Mouse (Mus musculus) small intestine, adult 2 months (tissue): ENCODE results near the gene Hs6st3. TPM values are rescaled to one million over a fixed set of nuclear protein-coding genes. Genes with fewer than 3 reads are reported as not detected.

Experiments used
- H3K27ac ChIP-seq: fragments of 200-500 bp; 2 replicates; pipeline ENCODE4 v1.5.1; 2012; ENCODE audit warnings: low read depth, low read length, control low read depth, inconsistent platforms; ENCODE audit not compliant: insufficient read depth
- H3K27me3 ChIP-seq: fragments of 200-500 bp; 2 replicates; pipeline ENCODE4 v1.6.1; 2012; ENCODE audit warnings: mild to moderate bottlenecking, moderate library complexity, low read length, inconsistent platforms; ENCODE audit not compliant: control insufficient read depth, insufficient read depth
- H3K36me3 ChIP-seq: fragments of 200-500 bp; 2 replicates; pipeline ENCODE4 v1.6.1; 2012; ENCODE audit warnings: mild to moderate bottlenecking, low read length, control low read depth, inconsistent platforms; ENCODE audit not compliant: control insufficient read depth, insufficient read depth
- H3K4me1 ChIP-seq: fragments of 200-500 bp; 2 replicates; pipeline ENCODE4 v1.6.1; 2012; ENCODE audit warnings: low read length, inconsistent platforms, mixed read lengths; ENCODE audit not compliant: control insufficient read depth, insufficient read depth, insufficient read length
- H3K4me3 ChIP-seq: fragments of 200-500 bp; 2 replicates; pipeline ENCODE4 v1.5.1; 2012; ENCODE audit warnings: low read depth, mild to moderate bottlenecking, control low read depth, inconsistent platforms, low read length, moderate library complexity
- CTCF ChIP-seq: fragments of 200-500 bp; IDR thresholded peaks from 2 replicates; pipeline ENCODE4 v1.5.1; 2012; ENCODE audit warnings: low read depth, mild to moderate bottlenecking, control low read depth, inconsistent platforms, low read length, moderate library complexity, mixed read lengths; ENCODE audit not compliant: insufficient replicate concordance, insufficient read length; ENCODE audit errors: extremely low read depth
- POLR2A ChIP-seq: fragments of 200-500 bp; IDR thresholded peaks from 2 replicates; pipeline ENCODE4 v1.6.1; 2012; ENCODE audit warnings: low read depth, mild to moderate bottlenecking, control low read depth, inconsistent platforms, low read length, moderate library complexity
- WGBS: fragments of 180-500 bp; shearing (Covaris S2); methylation state at CpG from one replicate; pipeline ENCODE4 v1.1.7; 2018; 5-methylcytosine and 5-hydroxymethylcytosine counted together
- polyA plus RNA-seq: library from polyadenylated mRNA; depleted of rRNA; stranded (reverse); fragments of >200 nt; gene quantifications from 2 replicates; pipeline ENCODE4 v1.2.3, GENCODE M21; 2012

Hs6st3 gene
- polyA plus RNA-seq, 1 experiment = not detected

- H3K27ac ChIP-seq = no peak overlapping the region
- no peaks in the 10 kb centered on the region for H3K36me3 ChIP-seq
- WGBS = 74% methylated on average over 12 of the region's 12 CpGs
- no peaks in the 10 kb centered on the region for H3K4me1 ChIP-seq
- no peak for TF ChIP-seq POLR2A
- no peak for TF ChIP-seq CTCF
- H3K27me3 ChIP-seq = no peaks in the 10 kb centered on the region
- no peak overlapping the region for H3K4me3 ChIP-seq
Measured at GRCm38 (mm10) chr14:119779982-119780588, 641.9 kb downstream of the Hs6st3 start.

DNA sequence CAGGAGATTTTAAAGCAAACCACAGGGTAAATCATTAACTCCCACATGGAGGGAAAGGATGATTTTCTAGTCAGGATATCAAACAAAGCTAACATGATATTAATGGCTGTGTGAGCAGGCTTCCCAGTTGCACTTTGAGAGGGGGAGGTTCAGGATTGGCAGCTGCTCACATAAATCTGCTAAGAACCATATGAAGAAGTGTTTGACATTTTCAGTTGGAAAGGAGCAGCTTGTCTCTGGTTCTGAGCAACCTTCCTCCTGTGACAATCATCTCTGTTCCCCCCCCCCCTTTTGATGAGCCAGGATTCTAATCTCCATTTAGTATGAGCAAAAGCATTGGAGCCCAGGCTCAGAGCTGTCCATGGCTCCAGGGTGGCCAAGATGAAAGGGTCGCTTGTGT lies 643.0 kb downstream of the Hs6st3 start:
- no peaks in the 10 kb centered on the region for H3K27me3 ChIP-seq
- H3K27ac ChIP-seq = no peak overlapping the region
- TF ChIP-seq POLR2A (no peak), CTCF (no peak)
- H3K4me1 ChIP-seq = no peaks in the 10 kb centered on the region
- H3K36me3 ChIP-seq = no peaks in the 10 kb centered on the region
- WGBS = 74% methylated on average over 1 of the region's 1 CpGs
- no peak overlapping the region for H3K4me3 ChIP-seq

- TF ChIP-seq POLR2A (no peak), CTCF (no peak)
- no peaks in the 10 kb centered on the region for H3K36me3 ChIP-seq
- no peak overlapping the region for H3K4me3 ChIP-seq
- H3K27ac ChIP-seq = no peak overlapping the region
- no peaks in the 10 kb centered on the region for H3K27me3 ChIP-seq
- 92% methylated on average over 8 of the region's 8 CpGs for WGBS
- H3K4me1 ChIP-seq = no peaks in the 10 kb centered on the region
Measured at GRCm38 (mm10) chr14:119789457-119789856, 651.3 kb downstream of the Hs6st3 start.

DNA sequence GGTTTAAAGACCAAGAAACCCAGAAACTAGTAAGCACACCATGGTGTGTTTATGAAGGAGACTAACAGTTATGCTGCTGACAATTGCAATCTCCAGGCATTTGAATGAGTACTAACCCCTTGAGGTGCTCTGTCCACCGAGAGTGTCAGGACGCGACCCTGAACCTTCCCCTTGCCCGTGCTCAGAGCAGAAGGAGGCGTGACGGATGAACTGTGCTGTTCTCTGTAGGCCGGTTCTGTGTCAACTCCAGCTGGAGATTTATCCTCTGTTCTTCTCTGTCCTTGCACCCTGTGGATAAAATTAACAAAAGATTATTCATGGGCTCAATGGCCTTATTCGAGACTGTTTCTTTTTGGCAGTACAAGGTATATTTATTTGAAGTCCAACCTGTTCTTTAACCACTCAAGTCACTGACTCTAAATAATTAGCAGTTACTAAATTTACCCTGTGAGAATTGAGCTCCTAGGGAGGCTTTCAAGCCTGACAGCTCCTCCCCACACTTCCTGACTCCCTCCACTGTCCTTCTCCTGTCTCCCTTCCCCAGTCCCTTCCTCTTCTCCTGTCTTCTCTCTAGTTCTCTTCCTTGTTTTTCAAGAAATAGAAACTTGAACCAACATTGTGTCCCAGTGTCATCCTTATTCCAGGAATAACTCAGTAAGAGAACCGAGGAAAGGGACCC lies 659.2 kb downstream of the Hs6st3 start:
- Histone ChIP-seq H3K27ac (no peak overlapping the region), H3K36me3 (no peaks in the 10 kb centered on the region), H3K4me3 (no peak overlapping the region), H3K27me3 (no peaks in the 10 kb centered on the region), H3K4me1 (no peaks in the 10 kb centered on the region)
- 59% methylated on average over 9 of the region's 9 CpGs for WGBS
- TF ChIP-seq CTCF = no peak
- no peak for TF ChIP-seq POLR2A

- 92% methylated on average over 11 of the region's 11 CpGs for WGBS
- H3K4me1 ChIP-seq = no peaks in the 10 kb centered on the region
- no peaks in the 10 kb centered on the region for H3K36me3 ChIP-seq
- TF ChIP-seq POLR2A = no peak
- TF ChIP-seq CTCF = no peak
- no peak overlapping the region for H3K4me3 ChIP-seq
- no peak overlapping the region for H3K27ac ChIP-seq
- H3K27me3 ChIP-seq = no peaks in the 10 kb centered on the region
Measured at GRCm38 (mm10) chr14:119798561-119798960, 660.4 kb downstream of the Hs6st3 start.

DNA sequence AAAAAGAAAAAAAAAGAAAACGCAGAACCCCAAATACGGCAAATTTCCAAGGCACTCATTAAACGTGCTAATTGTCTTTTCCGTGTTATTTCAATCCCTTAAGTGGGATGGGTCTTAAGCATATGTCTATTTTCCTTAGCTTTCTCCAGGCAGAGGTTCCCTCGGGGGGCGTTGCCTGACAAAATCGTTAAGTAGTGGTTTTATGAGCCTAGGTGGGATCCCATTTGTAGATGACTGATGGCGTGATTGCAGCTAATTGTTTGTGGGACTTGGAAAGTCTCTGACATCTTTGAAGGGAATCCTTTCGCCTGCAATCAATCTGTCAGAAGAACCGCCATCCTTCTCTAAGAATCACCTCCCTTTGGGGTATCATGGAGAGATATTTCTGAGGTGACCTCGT lies 662.7 kb downstream of the Hs6st3 start:
- H3K4me3 ChIP-seq = no peak overlapping the region
- H3K27me3 ChIP-seq = no peaks in the 10 kb centered on the region
- H3K4me1 ChIP-seq = no peaks in the 10 kb centered on the region
- no peaks in the 10 kb centered on the region for H3K36me3 ChIP-seq
- no peak overlapping the region for H3K27ac ChIP-seq
- no peak for TF ChIP-seq CTCF
- TF ChIP-seq POLR2A = no peak
- WGBS = 80% methylated on average over 11 of the region's 11 CpGs

DNA sequence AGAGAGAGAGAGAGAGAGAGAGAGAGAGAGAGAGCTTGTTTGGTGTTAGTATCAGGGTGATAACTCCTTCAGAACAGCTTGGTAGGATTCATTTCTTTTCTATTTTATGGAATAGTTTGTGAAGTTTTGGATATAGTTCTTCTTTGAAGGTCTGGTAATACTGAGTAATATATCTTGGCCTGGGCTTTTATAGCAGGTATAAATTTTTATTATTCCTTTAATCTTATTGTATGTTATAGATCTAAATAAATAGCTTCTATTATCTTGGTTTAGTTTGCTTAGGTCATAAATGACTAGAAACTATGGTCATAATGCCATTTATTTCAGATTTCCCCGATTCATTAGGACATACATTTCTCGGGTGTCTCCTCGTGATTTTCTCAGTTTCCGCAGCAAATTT lies 675.8 kb downstream of the Hs6st3 start:
- Histone ChIP-seq H3K27me3 (no peaks in the 10 kb centered on the region), H3K4me3 (no peak overlapping the region), H3K27ac (no peak overlapping the region), H3K4me1 (no peaks in the 10 kb centered on the region), H3K36me3 (no peaks in the 10 kb centered on the region)
- WGBS = 26% methylated on average over 4 of the region's 4 CpGs
- TF ChIP-seq CTCF (no peak), POLR2A (no peak)

DNA sequence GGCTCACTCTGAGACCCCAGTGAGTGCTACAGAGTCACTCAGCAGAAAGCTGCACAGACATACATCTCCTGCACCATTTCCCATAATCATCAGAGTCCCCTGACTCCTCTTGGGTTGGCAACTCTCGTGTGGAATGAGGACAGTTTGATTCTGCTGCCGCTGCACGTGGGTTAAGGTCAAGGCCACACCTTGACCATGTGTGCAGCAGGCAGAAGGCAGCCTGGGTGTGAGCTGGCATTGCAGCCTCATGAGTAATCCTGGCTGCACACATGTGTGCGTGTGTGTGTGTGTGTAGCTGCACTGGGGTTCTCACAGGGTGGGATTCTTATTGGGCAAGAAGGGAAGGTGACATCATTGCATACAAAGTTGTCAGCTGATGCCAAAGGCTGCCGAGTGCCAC lies 677.5 kb downstream of the Hs6st3 start:
- Histone ChIP-seq H3K27me3 (no peaks in the 10 kb centered on the region), H3K4me3 (no peak overlapping the region), H3K27ac (no peak overlapping the region), H3K4me1 (no peaks in the 10 kb centered on the region), H3K36me3 (no peaks in the 10 kb centered on the region)
- 51% methylated on average over 5 of the region's 5 CpGs for WGBS
- TF ChIP-seq POLR2A = no peak
- no peak for TF ChIP-seq CTCF
